Mouse (Mus musculus): Measurements from ENCODE around the gene Zfp385b.

Gene Zfp385b

DNA sequence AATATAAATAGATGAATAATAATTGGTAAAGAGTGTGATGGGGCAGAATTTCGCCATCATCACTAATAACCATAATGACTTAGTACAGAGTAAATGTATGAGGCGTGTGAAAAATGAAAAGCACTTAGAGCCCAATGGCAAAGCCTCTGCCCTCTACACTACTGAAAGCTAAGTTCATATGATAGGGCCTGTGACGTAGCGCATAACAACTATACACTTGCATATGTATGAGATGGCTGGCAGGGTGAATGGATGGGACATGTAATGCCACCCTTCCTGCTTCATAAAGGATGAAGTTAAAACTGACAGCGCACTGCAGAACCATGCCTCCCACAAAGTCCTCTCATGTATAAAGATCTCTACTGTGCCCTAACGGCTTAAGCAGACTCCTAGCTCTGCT is 226.9 kb downstream of the Zfp385b start:
- no peak for DNase-seq (ENCODE audit: low read depth, low spot score)

DNA sequence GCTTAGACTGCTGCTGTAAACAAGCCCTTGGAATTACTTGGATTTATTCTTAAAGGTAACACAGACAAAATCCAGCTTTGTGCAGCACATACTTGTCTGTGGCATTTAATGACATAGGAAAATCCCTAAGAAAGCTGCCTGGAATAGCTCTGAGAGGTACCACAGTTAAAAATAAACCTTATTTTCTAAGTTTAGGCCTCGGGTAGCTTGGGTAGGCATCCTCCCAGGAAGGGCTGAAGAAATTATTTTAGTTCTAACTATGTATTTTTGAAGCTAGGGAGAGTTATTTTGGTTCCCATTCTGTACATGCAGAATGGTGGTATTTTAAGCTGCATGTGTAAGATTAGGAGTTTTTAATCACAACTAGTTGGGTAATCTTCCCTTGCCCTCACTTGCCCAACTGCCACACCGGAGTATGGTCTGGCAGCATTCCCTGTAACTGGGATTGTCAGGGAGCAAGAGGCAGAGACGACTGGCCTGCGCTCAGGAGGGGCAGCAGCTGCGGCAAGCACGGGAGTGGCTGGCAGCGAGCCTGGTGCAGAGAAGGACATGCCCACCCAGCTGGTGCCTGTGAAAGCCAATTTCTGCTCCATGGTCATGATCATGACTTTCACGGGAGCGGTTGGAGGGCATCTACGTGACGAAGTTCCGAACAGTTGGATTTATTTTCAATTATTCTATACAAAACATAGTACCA is 230.1 kb downstream of the Zfp385b start:
- DNase-seq (ENCODE audit: low read depth, low spot score), result no peak

DNA sequence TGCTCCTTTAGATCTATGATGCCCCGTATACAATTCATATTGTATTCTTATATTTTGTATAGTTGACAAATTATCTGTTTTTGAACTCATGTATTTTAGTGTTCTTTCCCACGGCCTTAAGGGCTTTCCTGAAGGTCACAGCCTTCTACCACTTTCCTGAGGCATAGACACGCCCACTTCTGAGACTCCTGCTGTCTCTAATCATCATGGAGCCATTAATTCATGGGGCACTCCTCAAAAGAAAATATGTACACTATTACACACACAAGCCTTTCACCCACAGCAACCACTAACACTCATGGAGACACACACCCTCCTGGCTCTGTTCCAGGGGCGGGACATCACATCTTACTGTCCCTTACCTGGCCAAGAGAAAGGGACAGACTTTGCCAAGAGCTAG is 232.1 kb downstream of the Zfp385b start:
- no peak for DNase-seq (ENCODE audit: low read depth, low spot score)

DNA sequence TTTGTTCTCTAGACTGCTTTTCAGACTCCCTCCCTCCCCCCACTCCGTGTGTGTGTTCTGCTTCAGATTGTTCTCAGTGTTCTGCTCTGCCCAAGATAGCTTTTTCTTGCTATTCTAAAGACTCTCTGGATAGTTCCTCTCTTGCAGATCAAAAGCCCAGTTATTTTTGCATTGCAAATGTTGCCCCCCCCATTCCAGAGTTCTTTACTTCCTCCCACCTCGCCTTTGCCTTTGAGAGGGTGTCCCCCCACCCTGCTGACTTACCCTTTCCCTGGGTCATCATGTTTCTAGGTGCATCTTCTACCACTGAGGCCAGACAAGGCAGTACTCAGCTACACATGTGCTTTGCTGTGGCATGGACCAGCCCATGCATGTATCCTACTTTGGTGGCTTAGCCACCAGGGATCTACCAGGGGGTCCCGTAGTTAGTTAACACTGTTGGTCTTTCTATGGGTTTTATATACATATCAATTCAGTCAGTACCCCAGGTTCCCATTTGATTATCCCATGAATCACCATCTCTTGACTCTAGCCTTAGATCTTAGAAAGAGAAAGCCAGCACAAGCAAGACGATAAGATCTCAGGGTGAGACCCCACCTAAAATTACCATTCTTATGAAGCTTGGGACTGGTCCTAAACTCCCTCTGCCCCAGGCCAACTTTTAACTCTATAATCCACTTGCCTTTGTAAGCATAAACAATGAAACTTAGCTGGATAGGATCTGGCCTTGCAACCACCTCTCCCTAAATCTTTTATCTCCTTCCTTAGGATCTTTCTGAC is 232.7 kb downstream of the Zfp385b start:
- DNase-seq (ENCODE audit: low read depth, low spot score), result no peak

DNA sequence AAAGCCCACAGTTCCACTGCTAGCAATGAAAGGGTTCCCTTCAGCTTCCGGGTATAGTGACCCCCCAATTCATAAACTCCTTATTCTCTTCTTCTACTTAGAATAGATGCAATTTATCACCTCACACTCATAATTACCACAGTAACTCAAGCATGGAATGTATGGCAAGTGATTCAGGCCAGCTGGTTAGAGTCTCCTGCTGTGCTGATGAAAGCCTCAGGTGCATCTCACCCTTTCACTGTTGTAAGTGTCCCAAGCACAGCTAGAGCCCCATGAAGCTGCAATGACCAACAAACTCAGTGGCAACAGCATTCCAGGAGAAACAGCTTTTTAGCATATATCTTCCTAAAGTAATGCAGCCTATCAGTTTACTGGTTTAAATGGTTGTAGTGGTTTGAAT is 235.9 kb downstream of the Zfp385b start:
- no peak for DNase-seq (ENCODE audit: low read depth, low spot score)

DNA sequence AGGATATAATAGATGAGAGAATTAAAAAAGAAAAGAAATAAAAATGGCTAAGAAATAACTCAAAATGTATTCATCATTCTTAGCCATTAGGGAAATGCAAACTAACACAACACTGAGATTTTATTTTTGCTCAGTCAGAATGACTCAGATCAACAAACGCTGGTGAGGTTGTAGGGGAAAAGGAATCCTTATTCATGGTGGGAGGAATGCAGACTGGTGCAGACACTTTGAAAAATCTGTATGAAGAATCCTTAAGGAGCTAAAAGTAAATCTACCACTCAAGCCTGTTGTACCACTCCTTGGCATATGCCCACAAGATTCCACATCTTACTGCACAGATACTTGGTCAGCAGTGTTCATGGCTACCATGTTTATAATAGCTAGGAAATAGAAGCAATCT is 242.9 kb downstream of the Zfp385b start:
- DNase-seq (ENCODE audit: low read depth, low spot score), result no peak

DNA sequence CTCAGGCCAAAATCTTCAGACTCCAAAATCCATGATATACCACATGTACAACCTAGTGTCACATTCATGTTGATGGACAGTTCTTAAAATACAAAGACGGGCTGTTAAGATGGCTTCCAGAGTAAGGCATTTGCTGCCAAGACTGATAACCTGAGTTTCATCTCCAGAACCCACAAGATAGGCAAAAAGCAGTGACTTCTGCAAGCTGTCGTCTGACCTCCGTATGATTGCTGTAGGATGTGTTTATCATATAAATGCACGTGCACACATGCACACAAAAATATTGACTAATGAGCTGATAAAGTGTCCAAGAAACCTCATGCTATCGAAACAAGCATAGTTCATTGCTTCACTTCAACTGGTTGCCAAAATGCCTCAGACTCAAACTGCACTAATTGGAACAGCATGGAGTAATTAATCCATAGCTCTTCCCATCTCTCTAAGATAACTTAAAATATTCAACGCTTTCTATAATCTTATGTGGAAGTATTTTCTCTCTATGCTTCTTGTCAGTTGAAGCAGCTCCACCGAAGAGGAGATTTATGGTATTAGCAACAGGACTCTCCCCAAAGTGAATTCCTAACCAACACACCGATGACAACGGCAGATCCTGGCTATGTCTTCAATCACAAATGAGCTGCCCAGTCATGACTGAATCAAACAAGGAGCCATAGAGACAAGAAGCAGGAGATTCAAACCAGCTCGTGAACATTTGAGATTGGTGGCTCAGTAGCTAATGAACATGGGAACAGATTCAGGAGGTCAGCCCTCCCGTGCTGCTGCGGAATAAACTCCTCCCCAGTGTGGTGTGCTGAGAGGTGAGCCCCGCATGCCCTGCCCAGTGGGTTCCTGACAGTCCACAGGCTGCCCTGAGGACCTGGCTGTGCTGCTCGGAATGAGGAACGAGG is 251.7 kb downstream of the Zfp385b start:
- DNase-seq (ENCODE audit: low read depth, low spot score), result no peak

DNA sequence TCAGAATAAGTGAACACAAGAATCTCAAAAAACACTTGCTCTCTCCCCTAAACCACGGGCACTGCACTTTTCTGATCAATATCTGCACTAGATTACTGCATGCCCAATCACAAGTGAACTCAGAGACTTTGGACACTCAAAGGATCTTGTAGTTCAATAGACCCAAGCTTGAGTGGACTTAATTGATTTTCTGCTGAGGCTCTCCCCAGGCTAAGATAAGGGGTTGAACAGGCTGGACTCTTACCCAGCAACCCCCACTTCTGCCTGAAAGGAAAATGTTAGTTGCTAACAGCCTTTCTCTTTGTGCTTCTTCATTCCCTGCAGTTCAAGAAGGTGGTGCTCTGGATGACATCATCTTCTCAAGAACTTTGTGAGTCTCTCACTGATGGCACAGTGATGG is 255.7 kb downstream of the Zfp385b start:
- DNase-seq (ENCODE audit: low read depth, low spot score), result no peak

DNA sequence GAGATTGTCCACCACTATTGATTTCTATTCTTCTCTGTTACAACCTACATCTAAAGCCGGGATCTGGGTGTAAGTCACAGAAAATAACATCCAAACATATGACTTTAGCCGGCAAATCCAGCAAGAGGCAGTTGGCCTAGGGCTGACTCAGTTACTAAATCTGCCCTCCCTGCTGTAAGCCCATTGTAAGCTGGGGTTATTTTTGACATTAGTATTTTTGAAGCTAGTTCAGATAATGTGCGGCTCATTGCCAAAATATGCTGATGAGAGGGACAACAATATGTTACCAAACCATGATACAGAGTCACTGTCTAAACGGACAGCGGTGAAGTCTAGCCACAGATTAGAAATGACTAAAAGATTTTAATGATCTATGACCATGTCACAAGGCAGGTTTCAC is 257.5 kb downstream of the Zfp385b start:
- no peak for DNase-seq (ENCODE audit: low read depth, low spot score)

DNA sequence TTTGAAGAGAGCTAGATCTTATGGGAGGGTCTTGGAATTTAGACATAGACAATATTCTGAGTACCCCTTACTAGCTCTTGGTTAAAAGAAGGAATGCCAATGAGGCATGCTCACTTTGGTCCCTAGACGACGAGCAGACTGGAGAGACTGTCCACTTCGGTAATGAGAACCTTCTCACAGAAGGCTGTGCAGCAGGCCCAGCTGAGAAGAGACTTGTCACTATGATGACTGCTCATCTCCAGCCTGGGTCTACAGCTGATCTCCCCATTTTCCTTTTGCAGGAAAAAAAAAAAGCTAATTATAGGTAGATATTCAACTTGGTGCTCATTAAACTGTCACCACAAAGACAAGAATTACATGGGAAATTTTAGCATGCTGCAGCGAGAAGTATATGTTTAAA is 262.5 kb downstream of the Zfp385b start:
- DNase-seq (ENCODE audit: low read depth, low spot score), result no peak

DNA sequence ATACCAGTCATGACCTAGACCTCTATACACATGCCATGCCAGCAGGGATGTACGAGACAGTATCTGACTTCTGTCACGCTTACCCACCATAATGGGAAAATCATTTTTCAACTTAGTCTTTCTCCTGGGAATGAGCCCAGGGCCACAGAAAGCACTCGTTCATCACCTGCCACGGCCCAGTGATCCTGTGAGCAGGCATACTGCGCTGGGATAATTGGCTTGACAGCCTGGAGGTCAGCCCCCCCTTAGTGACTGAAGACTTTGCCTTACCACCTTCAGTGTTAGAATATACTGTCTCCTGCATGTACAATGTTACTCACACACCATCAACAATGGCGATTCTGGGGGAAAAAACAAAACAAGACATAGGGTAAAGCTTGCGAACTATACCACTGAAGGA is 263.5 kb downstream of the Zfp385b start:
- no peak for DNase-seq (ENCODE audit: low read depth, low spot score)

DNA sequence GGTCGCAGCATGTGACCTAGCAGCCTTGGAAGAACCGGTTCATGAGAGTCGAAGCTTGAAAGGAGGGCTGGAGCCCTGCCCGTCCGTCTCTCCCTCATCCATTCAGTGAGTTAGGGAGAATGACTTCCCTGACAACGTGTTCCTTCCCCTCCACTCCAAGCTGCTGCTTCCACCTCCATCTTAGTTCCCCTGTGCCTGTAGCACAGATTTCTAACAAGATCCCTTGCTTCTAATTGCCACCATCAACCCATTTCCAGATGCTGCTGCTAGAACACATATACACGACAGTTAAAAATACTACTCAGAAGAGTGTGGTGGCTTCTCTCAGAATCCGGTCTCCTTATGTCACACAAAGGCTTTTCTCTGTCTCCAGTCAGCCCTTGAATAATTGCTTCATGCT is 266.8 kb downstream of the Zfp385b start:
- no peak for DNase-seq (ENCODE audit: low read depth, low spot score)

DNA sequence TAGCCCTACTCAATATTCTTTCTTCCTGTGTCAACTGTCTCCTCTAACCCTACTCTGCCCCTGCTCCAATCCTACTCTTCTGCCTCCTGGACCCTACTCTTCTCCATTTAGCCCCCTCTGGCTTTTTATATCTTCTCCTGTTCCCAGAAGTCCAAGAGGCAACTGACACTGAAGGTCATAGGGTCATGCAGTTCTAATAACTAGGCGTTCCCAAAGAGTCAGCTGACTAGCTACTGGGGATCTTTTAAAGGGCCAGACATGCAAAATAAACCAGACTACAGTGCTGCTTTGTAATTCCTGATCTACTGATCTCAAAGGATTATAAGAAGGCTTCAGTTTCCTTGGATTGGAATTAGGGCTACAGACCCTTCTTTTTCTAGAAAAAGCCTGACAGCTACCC is 276.1 kb downstream of the Zfp385b start:
- DNase-seq (ENCODE audit: low read depth, low spot score), result no peak

DNA sequence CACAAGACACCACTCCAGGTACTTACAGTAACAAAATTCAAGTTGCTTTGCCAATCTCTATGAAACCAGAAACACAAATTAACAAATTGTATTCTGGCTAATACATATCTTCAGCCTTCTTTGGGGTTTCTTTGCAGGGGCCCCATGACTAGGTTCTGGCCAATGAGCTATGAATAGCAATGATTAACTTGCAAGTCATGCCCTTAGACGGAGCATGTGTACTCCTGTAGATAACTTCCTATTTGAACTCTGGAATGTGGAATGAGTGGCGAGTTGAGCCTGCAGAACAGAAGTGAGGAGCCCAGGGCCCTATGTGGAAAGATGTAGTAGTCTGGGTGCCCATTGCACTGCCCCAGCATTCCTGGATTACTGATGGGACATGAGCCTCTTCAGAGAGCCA is 276.8 kb downstream of the Zfp385b start:
- DNase-seq (ENCODE audit: low read depth, low spot score), result no peak

DNA sequence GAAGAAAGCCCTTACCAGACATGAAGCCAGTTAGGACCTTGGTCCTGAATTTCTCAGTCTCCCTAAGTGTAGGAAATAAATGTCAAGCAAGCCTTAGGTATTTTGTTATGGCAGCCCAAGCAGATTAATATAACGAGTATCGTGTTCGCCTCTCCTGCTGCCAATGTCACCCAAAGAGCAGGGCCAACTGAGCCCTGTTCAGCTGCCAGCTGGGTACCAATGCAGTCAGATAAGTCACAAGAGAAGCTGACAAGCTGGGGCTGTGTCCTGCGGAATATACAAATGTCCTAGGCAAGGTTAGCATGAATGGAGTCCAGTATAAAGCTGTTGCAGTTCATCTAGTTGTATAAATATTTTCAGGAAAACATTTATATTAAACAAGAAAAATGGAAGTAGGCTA is 277.8 kb downstream of the Zfp385b start:
- no peak for DNase-seq (ENCODE audit: low read depth, low spot score)

DNA sequence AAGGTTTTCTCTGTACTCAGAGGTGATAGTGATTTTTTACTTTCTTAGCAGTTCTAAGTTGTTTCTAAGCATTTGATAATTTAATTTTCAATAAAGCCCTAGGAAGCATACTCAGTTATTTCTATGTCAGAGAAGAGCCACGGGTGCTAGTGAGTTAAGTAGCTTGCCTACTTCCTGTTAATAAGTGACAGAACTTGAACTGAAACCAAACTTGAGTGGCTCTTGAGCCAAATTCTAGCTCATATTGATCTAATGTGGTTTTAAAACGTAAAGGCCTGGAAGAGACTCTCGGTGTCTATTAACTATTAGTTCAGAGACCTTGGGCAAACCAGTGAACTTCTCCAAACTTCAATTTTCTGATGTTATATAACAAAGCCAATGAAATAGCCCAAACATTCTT is 278.6 kb downstream of the Zfp385b start:
- DNase-seq (ENCODE audit: low read depth, low spot score), result no peak

DNA sequence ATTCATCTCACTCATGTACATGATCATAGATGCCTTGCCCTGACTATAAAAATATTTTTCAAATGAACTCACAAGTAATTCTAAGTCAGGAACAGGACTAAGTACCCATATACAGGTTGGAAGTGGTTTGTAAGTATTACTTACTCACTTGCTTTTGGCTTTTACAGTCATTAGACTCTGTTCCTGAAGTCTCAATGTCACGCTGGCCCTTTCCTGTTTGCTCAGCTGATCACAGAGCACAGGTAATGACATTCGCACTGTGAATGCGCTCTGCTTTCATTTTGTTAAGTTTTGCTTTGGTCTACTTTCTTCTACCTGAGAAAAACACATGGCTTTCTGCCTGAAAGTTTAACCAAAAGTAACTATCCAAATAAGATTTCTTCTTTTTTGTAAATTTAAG is 282.9 kb downstream of the Zfp385b start:
- no peak for DNase-seq (ENCODE audit: low read depth, low spot score)

DNA sequence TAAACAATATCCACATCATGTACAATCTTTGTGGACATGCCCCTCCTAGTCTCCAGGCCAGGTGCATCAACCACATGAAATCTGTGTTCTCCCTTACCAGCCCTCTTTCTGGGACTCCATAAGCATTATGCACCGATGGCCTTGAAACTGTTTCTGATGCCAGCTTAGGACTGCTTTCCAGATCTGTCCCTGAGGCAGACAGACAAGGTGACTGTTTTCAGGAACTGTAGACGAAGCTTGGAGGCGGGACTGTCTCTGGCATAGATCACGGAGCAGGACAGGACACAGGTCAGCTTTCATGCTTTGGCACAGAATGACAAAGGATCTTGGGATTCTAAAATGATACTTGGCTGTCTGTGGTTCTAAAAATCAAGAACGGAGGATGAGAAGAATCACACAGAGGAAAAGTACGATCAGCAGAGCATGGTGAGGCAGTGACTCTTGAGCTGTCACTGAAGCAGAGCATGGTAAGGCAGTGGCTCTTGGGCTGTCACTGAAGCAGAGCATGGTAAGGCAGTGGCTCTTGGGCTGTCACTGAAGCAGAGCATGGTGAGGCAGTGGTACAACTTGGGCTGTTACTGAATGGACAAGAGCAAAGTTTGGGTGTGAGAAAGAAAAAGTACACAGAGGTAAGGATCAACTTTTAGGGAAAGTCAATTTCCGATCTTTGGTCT is 291.2 kb downstream of the Zfp385b start:
- DNase-seq (ENCODE audit: low read depth, low spot score), result no peak

DNA sequence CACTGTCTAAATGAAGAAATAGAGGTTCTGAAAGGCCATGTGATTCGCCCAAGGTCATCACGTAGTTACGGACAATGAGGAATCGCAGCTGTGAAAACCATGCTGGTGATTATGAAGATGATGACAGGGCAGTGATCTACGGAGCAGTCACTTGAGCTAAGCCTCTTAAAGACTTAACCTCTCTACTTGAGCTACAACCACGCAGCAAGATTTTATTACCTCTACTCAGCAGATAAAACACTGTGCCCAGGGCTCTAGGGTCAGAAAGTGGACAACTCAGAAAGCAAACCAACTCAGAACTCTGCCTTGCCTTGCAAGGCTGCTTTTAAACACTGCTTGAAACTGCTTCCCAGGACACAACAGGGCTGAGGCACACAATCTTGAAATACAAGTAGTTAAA is 291.8 kb downstream of the Zfp385b start:
- DNase-seq (ENCODE audit: low read depth, low spot score), result no peak

DNA sequence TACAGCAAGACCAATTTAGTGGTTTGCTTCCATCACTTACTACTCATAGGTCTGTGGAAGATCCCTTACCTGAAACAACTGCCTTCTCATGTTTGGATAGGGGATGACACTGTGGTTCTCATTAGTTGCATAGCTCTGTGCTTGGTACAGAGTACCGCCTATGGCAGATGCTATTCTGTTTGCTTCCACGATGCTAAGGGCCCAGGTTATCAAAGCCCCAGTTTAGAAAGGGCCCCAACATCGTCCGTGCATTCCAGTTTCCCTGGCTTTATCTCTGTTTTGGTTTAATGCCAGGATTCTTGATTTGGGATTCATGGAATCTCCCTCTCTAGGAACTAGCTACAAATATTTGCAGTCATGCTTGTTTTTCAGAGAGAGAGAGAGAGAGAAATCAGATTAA is 292.6 kb downstream of the Zfp385b start:
- DNase-seq (ENCODE audit: low read depth, low spot score), result no peak

DNA sequence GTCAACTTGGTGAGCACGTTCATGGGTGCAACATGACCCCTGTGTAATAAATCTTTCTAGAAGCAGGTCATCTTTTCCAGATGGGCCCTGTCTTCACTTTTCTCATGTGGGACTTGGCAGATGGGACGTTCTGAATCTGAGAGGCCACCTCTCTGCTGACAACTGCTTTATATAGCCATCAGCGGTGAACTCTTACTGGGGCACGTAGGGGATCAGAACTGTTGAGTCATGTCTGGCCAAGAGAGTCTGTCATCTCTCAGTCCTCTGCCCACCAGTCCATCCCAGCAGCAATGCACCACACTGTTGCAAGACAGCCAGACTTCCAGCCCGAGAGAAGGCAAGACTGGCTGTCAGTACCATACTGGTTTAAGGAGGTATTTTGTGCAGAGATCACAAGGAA is 293.1 kb downstream of the Zfp385b start:
- DNase-seq (ENCODE audit: low read depth, low spot score), result no peak

DNA sequence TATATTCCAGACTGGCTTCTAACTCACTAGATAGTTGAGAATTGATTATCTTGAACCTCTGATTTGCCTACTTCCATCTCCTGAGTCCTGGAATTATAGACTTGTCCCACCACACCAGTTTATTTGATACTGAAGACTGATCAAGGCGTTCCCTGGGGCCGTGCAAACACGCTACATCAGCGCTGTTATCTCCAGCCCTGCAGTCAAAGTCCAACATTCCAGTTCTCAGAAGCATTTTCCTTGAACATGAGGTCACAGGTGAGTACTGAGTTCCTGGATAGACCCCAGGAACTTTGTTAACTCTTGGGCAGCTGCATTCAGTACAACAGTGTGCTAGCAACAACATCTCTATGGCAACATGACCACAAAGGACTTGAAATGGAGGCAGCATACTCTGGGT is 297.2 kb downstream of the Zfp385b start:
- DNase-seq (ENCODE audit: low read depth, low spot score), result no peak

Measured in 3T3-L1 (cell line).